Mouse (Mus musculus) megakaryocyte, adult 5-6 weeks (primary cell): ENCODE measurements around the gene Vmo1. TPM values are rescaled to one million over a fixed set of nuclear protein-coding genes. Genes with fewer than 3 reads are reported as not detected.
"Not testable (repeated sequence)": the region's sequence is repeated elsewhere in the genome, so short reads cannot be mapped to it uniquely, and the experiment has no call there.

Source experiments
- ATAC-seq: 2 replicates; pipeline ENCODE4 v1.8.0; 2016; ENCODE audit warnings: mild to moderate bottlenecking, inconsistent platforms; ENCODE audit not compliant: poor library complexity, severe bottlenecking
- total RNA-seq, 2 experiments: library from RNA; stranded (forward) in 1 of 2; stranded (reverse) in 1 of 2; fragments of 153-499, 151-499 nt in 1 of 2; fragments of 221-1000, 200-1000 nt in 1 of 2; gene quantifications; 2 replicates each; pipeline versions ENCODE4 v1.2.3 to v1.2.4; 2015 to 2017

The Vmo1 gene
- total RNA-seq, 2 experiments from 2014 or later: not detected

GRCm38 (mm10) chr11:70523306-70523989, 9.0 kb upstream of the Vmo1 start:
- ATAC-seq: not testable (repeated sequence)

GRCm38 (mm10) chr11:70520178-70520769, 5.9 kb upstream of the Vmo1 start:
- no peak for ATAC-seq

GRCm38 (mm10) chr11:70518923-70519322, 4.5 kb upstream of the Vmo1 start, which contains the start of gene Gltpd2:
Gene Gltpd2 (plus strand): TSS chr11:70519196.
- ATAC-seq: no peak

GRCm38 (mm10) chr11:70518436-70518835, 4.0 kb upstream of the Vmo1 start:
- ATAC-seq: no peak

- ATAC-seq: 0 out of 2 replicates have a peak, but pooled peaks have one; percentile 45
Observed at GRCm38 (mm10) chr11:70516352-70516751, 1.9 kb upstream of the Vmo1 start.

- no peak for ATAC-seq
Observed at GRCm38 (mm10) chr11:70513520-70513919, 896 bp downstream of the Vmo1 start.

- no peak for ATAC-seq
Observed at GRCm38 (mm10) chr11:70512709-70513342, 1.6 kb downstream of the Vmo1 start.

- ATAC-seq: no peak
Observed at GRCm38 (mm10) chr11:70511825-70512224, 2.6 kb downstream of the Vmo1 start.

- no peak for ATAC-seq
Observed at GRCm38 (mm10) chr11:70511242-70511641, 3.2 kb downstream of the Vmo1 start.

GRCm38 (mm10) chr11:70509753-70510564, 4.5 kb downstream of the Vmo1 start:
- ATAC-seq: peak; percentile 76

GRCm38 (mm10) chr11:70506962-70507515, 7.4 kb downstream of the Vmo1 start:
- no peak for ATAC-seq

- ATAC-seq: peak; percentile 77
Observed at GRCm38 (mm10) chr11:70506385-70506784, 8.0 kb downstream of the Vmo1 start.

- no peak for ATAC-seq
Observed at GRCm38 (mm10) chr11:70504970-70505369, 9.4 kb downstream of the Vmo1 start, which contains the start of gene Tm4sf5. Gene Tm4sf5 (plus strand): TSS chr11:70505244.

GRCm38 (mm10) chr11:70502018-70502417, 12.4 kb downstream of the Vmo1 start:
- no peak for ATAC-seq

GRCm38 (mm10) chr11:70500476-70500812, 14.0 kb downstream of the Vmo1 start:
- no peak for ATAC-seq

GRCm38 (mm10) chr11:70499566-70500475, 14.6 kb downstream of the Vmo1 start:
- no peak for ATAC-seq

GRCm38 (mm10) chr11:70489684-70490083, 24.7 kb downstream of the Vmo1 start:
- peak; percentile 95 for ATAC-seq

- ATAC-seq: no peak
Observed at GRCm38 (mm10) chr11:70489138-70489537, 25.3 kb downstream of the Vmo1 start.

GRCm38 (mm10) chr11:70487816-70488215, 26.6 kb downstream of the Vmo1 start:
- no peak for ATAC-seq

GRCm38 (mm10) chr11:70485498-70485897, 28.9 kb downstream of the Vmo1 start:
- no peak for ATAC-seq
